8 mouse cellular contexts compared by ENCODE assay signal in the genomic region with DNA sequence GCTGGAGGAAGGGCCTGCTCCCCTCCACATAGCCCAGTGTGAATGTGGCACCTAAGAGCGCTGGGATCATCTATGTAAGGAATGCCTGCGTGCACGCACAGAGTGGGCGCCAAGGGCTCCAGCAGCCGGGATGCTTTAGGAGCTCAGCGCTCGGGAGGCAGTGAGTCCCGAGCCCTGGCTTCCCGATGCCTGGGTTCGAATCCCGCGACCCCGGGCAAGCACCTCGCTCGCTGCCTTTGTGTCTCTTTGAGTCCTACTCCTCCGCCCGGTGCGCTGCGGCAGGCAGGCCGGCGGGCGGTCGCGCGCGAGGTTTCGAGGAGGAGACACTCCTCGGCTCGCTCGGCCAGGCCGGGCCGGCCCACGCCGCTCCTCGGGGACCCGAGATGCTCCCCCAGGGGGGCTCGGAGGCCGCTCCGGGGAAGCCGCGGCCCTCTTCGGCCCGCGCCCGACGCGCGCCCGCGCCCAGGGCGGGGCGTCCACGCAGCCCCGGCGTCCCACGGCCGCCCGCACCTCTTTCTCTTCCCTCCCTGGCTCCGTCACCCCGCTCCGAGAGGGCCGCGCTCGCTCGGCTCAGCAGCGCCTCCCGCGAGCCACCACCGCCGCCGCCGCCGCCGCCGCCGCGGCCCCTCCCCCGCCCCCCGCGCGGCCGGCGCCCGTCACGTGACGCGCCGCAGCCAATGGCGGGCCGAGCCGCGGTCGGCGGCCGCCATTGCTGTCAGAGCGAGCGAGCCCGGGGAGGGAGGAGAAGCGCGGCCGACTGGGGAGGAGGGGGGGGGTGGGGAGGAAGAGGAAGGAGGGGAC. TPM values are rescaled to one million over a fixed set of nuclear protein-coding genes. Genes with fewer than 3 reads are reported as not detected.
DNase-seq lines count a peak whose midpoint lies in the region; ATAC-seq and TF ChIP-seq lines count a peak whose summit lies in the region.

No protein-coding gene starts in this region.

- H3K4me1 ChIP-seq in forebrain, embryonic 11.5 days (replicated peaks; ENCODE audit: control insufficient read depth, insufficient read depth, low read length): peaks cover 12% of the 10 kb centered on the region; the same call in 1 of the 2 replicates
- H3K4me1 ChIP-seq in heart, postnatal 0 days (ENCODE audit: control insufficient read depth, insufficient read depth): peaks cover 6% of the 10 kb centered on the region
- H3K4me1 ChIP-seq in neural tube, embryonic 14.5 days (ENCODE audit: control insufficient read depth, insufficient read depth, low read length): peaks cover 22% of the 10 kb centered on the region

- WGBS in forebrain, embryonic 11.5 days: 1% methylated on average over 62 of the region's 101 CpGs
- 2% methylated on average over 46 of the region's 101 CpGs for WGBS in heart, postnatal 0 days
- under 1% methylated on average over 39 of the region's 101 CpGs for WGBS in neural tube, embryonic 14.5 days

- H3K9me3 ChIP-seq in forebrain, embryonic 11.5 days (ENCODE audit: control insufficient read depth, low read length): no peaks in the 10 kb centered on the region
- no peaks in the 10 kb centered on the region for H3K9me3 ChIP-seq in heart, postnatal 0 days (replicated peaks; ENCODE audit: control insufficient read depth, low read length)
- no peaks in the 10 kb centered on the region for H3K9me3 ChIP-seq in neural tube, embryonic 14.5 days (ENCODE audit: control insufficient read depth, low read length)

- peak overlapping the region; percentile 85 for H3K4me3 ChIP-seq in forebrain, embryonic 11.5 days (ENCODE audit: low read depth, low read length)
- peak overlapping the region; percentile 91 for H3K4me3 ChIP-seq in heart, postnatal 0 days (ENCODE audit: low read depth, low read length)
- peak overlapping the region; percentile 81 for H3K4me3 ChIP-seq in neural tube, embryonic 14.5 days (ENCODE audit: low read depth, low read length)

- H3K27me3 ChIP-seq in forebrain, embryonic 11.5 days (ENCODE audit: control insufficient read depth, insufficient read depth, low read length): no peaks in the 10 kb centered on the region
- H3K27me3 ChIP-seq in heart, postnatal 0 days (ENCODE audit: control insufficient read depth, insufficient read depth, low read length): no peaks in the 10 kb centered on the region; the same call in 1 of the 2 replicates
- H3K27me3 ChIP-seq in neural tube, embryonic 14.5 days (ENCODE audit: control insufficient read depth, insufficient read depth, low read length): no peaks in the 10 kb centered on the region

- peak; percentile 91 for ATAC-seq in forebrain, embryonic 11.5 days (replicated peaks; ENCODE audit: low FRiP score)
- ATAC-seq in heart, postnatal 0 days (ENCODE audit: insufficient read depth, low read depth): peak; percentile 91
- peak; percentile 90 for ATAC-seq in neural tube, embryonic 14.5 days (ENCODE audit: low read depth)

- H3K27ac ChIP-seq in forebrain, embryonic 11.5 days (ENCODE audit: low read depth, low read length): peak overlapping the region; percentile 91
- peak overlapping the region; percentile 90 for H3K27ac ChIP-seq in heart, postnatal 0 days (ENCODE audit: low read depth)
- peak overlapping the region; percentile 99 for H3K27ac ChIP-seq in neural tube, embryonic 14.5 days (ENCODE audit: low read depth, low read length)

- DNase-seq in CD8-positive naive resting alpha-beta T cell, adult 2 months (ENCODE audit: low read depth in 2 of 2, low spot score in 2 of 2): peak; percentile 62 to 72
- DNase-seq in c-Kit-negative CD71-positive TER-119-positive erythroid progenitor cells, embryonic 14.5 days (ENCODE audit: low read depth, low spot score): peak; percentile 75
- DNase-seq in forebrain, embryonic 11.5 days (ENCODE audit: low spot score): peak; percentile 95
- DNase-seq in heart, postnatal 0 days (ENCODE audit: low spot score): peak; percentile 83
- DNase-seq in kidney, postnatal 4 days: peak; percentile 86 to 92
- peak; percentile 81 to 85 for DNase-seq in lung, adult 18-20 months
- DNase-seq in testis, postnatal 10 days (ENCODE audit: low spot score): peak; percentile 88

- H3K9ac ChIP-seq in forebrain, embryonic 11.5 days (ENCODE audit: low read length): peak overlapping the region; percentile 97
- peak overlapping the region; percentile 92 for H3K9ac ChIP-seq in heart, postnatal 0 days (replicated peaks; ENCODE audit: low read depth, low read length)
- H3K9ac ChIP-seq in neural tube, embryonic 14.5 days (replicated peaks; ENCODE audit: low read depth, low read length): peak overlapping the region; percentile 95

- H3K36me3 ChIP-seq in forebrain, embryonic 11.5 days (ENCODE audit: control insufficient read depth, insufficient read depth, low read length): no peaks in the 10 kb centered on the region
- no peaks in the 10 kb centered on the region for H3K36me3 ChIP-seq in heart, postnatal 0 days (replicated peaks; ENCODE audit: control insufficient read depth, insufficient read depth, low read length)
- no peaks in the 10 kb centered on the region for H3K36me3 ChIP-seq in neural tube, embryonic 14.5 days (ENCODE audit: control insufficient read depth, insufficient read depth, low read length)

- TF ChIP-seq CTCF in heart, postnatal 0 days (IDR thresholded peaks at IDR 0.05; ENCODE audit: low read depth): peak; percentile 11; the same call in 1 of the 2 replicates

- no peak for TF ChIP-seq EP300 in heart, postnatal 0 days (IDR thresholded peaks at IDR 0.05; ENCODE audit: low read depth)

- peak overlapping the region; percentile 78 for H3K4me2 ChIP-seq in forebrain, embryonic 11.5 days (ENCODE audit: low read depth, low read length, severe bottlenecking)
- peak overlapping the region; percentile 79 for H3K4me2 ChIP-seq in heart, postnatal 0 days (ENCODE audit: low read depth, low read length)
- H3K4me2 ChIP-seq in neural tube, embryonic 14.5 days (ENCODE audit: low read depth, low read length): peak overlapping the region; percentile 57

RNA-seq across cellular contexts. Expression of gene Med13l, which starts 0.7 kb away (rescaled TPM):
- 15.1 and 15.5 TPM in 2 replicates for polyA plus RNA-seq in forebrain, embryonic 11.5 days (2014; fragmentation: Nextera tagmentation; extraction: Ambion mirVana)
- total RNA-seq in heart, postnatal 0 days (2014; rRNA removed; ENCODE audit: low replicate concordance): 11.4 and 17.4 TPM in 2 replicates
- 4.8 and 5.2 TPM in 2 replicates for polyA plus RNA-seq in heart, postnatal 0 days (2015; fragmentation: Nextera tagmentation; extraction: Ambion mirVana)
- polyA plus RNA-seq in neural tube, embryonic 14.5 days (2014; fragmentation: Nextera tagmentation; extraction: Ambion mirVana): 18.6 and 18.7 TPM in 2 replicates

Comparison
In these comparisons a context has a peak if more than half of its experiments do, and no peak if none do; other contexts are left out.
1. Peak in every context shown above with its lines: DNase-seq, ATAC-seq, H3K4me3 ChIP-seq and H3K27ac ChIP-seq.